Mouse (Mus musculus) hindbrain, embryonic 10.5 days (tissue): Measurements from ENCODE around the gene Uckl1. TPM values are rescaled to one million over a fixed set of nuclear protein-coding genes. Genes with fewer than 3 reads are reported as not detected.

Experiments
- DNase-seq: peaks from one replicate; pipeline ENCODE4 v3.0.0-alpha.2; 2017; ENCODE audit warnings: low spot score
- H3K27ac ChIP-seq: fragments of 300-500 bp; sonication (generic); 2 replicates; pipeline ENCODE4 v1.5.1; 2016; ENCODE audit warnings: mild to moderate bottlenecking, moderate library complexity
- H3K27me3 ChIP-seq: fragments of 300-500 bp; sonication (generic); 2 replicates; pipeline ENCODE4 v1.6.1; 2016; ENCODE audit warnings: mild to moderate bottlenecking; ENCODE audit not compliant: poor library complexity, insufficient read depth, severe bottlenecking
- H3K36me3 ChIP-seq: fragments of 300-500 bp; sonication (generic); 2 replicates; pipeline ENCODE4 v1.6.1; 2016; ENCODE audit warnings: mild to moderate bottlenecking, moderate library complexity
- H3K4me1 ChIP-seq: fragments of 300-500 bp; sonication (generic); replicated peaks from 2 replicates; pipeline ENCODE4 v1.6.1; 2016; ENCODE audit warnings: mild to moderate bottlenecking
- H3K4me3 ChIP-seq: fragments of 300-500 bp; sonication (generic); 2 replicates; pipeline ENCODE4 v1.5.1; 2016; ENCODE audit warnings: mild to moderate bottlenecking, moderate library complexity
- H3K9me3 ChIP-seq: fragments of 300-500 bp; sonication (generic); 2 replicates; pipeline ENCODE4 v1.6.1; 2016; ENCODE audit warnings: mild to moderate bottlenecking, moderate library complexity
- WGBS: fragments of 180-500 bp; shearing (Covaris S2); methylation state at CpG from one replicate; pipeline ENCODE4 v1.1.7; 2016; 5-methylcytosine and 5-hydroxymethylcytosine counted together
- polyA plus RNA-seq: library from polyadenylated mRNA; unstranded; fragments of >200 nt; fragmentation: Nextera tagmentation; extraction: Ambion mirVana; gene quantifications from 2 replicates; pipeline ENCODE4 v1.2.1, GENCODE M21; 2016

Uckl1 gene
- polyA plus RNA-seq, 1 experiment from 2014 or later, result 56.8 TPM

DNA sequence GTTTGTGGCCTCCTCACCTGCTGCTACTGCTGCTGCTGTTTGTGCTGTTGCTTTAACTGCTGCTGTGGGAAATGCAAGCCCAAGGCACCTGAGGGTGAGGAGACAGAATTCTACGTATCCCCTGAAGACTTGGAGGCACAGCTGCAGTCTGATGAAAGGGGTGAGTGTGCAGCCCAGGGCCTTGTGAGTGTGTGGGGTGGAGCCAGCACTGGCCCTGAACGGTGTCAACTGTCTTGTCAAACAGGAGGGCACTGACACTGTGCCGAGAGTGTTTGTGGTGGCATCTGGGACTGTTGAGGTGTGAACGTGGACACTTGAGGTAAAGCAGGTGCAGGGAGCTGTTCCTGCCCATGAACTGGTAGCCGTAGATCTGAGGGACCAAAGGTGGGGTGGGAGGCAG is 36.0 kb downstream of the Uckl1 start:
- WGBS, result 96% methylated on average over 5 of the region's 5 CpGs
- Histone ChIP-seq H3K36me3 (peaks cover 85% of the 10 kb centered on the region), H3K27me3 (no peaks in the 10 kb centered on the region), H3K27ac (no peak overlapping the region), H3K9me3 (no peaks in the 10 kb centered on the region), H3K4me3 (no peak overlapping the region), H3K4me1 (no peaks in the 10 kb centered on the region)
- no peak for DNase-seq

DNA sequence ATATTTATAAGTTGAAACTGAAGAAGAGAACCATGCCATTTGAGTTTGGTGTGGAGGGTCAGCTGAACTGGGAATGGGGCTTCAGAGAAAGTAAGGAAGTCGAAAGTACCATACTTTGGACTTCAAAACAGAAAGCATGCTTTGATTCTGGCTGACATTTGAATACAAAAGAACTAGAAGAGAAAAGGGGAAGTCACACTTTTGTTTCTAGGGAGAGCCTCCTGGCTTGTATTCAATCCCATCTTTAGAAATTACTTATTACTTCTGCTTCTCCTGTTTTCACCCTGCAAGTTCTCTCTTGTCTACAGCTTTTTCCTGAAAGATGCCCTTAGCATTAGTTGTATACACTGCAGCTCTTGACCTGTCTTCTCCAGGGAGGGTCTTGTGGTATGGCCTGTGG is 36.5 kb downstream of the Uckl1 start:
- Histone ChIP-seq H3K27me3 (no peaks in the 10 kb centered on the region), H3K9me3 (no peaks in the 10 kb centered on the region), H3K4me1 (no peaks in the 10 kb centered on the region), H3K36me3 (peaks cover 80% of the 10 kb centered on the region), H3K27ac (no peak overlapping the region), H3K4me3 (no peak overlapping the region)
- WGBS, result 75% methylated on average over 1 of the region's 1 CpGs
- no peak for DNase-seq

DNA sequence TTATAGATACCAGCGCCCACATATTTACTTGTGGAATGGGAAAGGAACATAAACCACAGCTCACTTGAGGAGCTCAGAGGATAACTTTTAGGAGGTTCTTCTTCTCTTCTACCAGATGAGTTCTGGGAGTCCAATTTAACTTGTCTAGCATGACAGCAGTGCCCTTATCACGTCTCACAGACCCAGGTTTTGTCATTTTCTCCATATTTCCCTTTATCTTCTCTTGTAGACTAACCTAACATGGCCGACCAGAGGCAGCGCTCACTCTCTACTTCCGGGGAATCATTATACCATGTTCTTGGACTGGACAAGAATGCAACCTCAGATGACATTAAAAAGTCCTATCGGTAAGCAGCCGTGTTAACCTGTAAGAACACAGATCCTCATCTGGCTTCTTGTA is 38.5 kb downstream of the Uckl1 start:
- H3K4me3 ChIP-seq, result no peak overlapping the region
- peaks cover 66% of the 10 kb centered on the region for H3K36me3 ChIP-seq
- WGBS, result 95% methylated on average over 7 of the region's 7 CpGs
- no peaks in the 10 kb centered on the region for H3K9me3 ChIP-seq
- H3K27me3 ChIP-seq, result no peaks in the 10 kb centered on the region
- H3K4me1 ChIP-seq, result no peaks in the 10 kb centered on the region
- H3K27ac ChIP-seq, result no peak overlapping the region
- no peak for DNase-seq

DNA sequence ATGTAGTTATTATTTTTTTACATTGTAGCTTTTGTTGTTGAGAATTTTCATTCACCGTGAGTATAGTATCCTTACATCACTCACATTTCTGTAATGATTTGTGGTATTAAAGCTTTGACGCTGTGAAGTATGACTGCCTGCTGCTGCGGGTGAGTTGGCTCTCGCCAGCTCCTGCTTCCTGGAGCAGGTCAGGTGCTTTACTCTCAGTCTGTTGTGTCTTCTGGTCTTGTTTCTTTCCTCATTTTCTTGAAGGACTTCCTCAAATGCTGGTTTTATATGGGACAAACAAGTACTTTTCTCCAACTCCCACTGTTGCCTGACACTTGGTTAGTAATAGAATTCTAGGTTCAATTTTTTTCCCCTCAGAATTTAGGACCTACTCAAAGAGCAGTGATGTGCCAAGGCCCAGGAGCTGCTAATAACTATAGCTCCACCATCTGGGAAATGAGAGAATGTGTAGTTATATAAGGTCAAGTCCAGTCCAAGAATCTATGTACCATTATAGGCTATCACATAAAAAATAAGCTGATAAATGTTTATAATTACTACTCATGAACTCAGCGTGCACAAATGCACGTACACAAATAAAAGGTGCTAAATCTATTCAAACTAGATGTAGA is 42.8 kb downstream of the Uckl1 start:
- no peaks in the 10 kb centered on the region for H3K9me3 ChIP-seq
- H3K36me3 ChIP-seq, result peaks cover 33% of the 10 kb centered on the region
- no peak for DNase-seq
- H3K4me3 ChIP-seq, result no peak overlapping the region
- H3K27me3 ChIP-seq, result no peaks in the 10 kb centered on the region
- H3K4me1 ChIP-seq, result peaks cover 6% of the 10 kb centered on the region
- no peak overlapping the region for H3K27ac ChIP-seq
- 93% methylated on average over 6 of the region's 6 CpGs for WGBS

DNA sequence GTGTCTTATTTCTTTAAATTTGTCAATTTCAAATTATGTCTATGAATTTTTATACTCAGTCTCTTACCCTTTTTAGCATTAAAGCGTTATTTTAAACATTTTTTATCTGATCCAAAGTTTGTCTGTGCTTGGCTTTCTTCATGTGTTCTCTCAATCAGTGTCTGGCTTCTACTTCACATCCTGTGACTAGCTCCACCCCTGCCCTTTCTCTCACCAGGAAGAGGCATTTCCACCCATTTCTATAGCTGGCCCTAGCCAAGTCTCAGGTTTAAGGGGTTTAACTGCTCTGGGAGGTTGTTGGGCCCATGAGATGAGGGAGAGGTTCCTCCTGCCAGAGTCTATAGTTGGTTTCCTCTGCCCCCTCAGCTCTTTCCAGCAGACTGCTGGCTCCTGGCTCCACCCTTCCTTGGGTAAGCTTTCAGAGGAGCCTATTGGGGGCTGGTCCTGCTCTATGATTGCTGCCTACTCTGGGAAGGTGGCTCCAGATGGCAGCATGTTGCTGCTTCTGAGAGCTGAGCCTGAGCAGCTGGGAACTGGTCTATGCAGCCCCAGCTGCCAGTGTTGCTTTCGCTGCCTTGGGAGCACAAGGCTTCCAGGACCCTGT is 47.1 kb downstream of the Uckl1 start:
- Histone ChIP-seq H3K9me3 (no peaks in the 10 kb centered on the region), H3K27ac (peak overlapping the region; percentile 3; the same call in 1 of the 2 replicates), H3K4me1 (peaks cover 6% of the 10 kb centered on the region), H3K36me3 (peaks cover 20% of the 10 kb centered on the region), H3K4me3 (no peak overlapping the region), H3K27me3 (no peaks in the 10 kb centered on the region)
- 91% methylated on average over 2 of the region's 2 CpGs for WGBS
- DNase-seq, result peak; percentile 20

DNA sequence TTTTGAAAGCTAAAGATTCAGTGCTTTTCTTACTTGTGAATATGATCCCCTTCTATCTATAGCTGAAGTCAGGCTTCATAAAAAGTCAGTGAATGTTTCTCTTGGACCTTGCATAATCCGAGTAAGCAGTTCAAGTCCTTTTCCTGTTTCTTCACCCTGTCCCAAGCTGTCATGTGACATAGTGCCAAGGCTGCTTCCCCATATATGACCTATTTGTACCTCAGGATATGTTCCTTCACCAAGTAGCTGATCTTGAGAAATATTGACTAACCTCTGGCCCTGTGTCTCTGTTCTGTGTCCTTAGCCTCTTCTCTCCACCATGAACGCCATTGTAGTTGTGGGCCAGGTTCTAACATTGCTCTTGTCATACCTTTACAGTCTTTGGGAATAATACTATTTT is 48.3 kb downstream of the Uckl1 start:
- DNase-seq, result no peak
- Histone ChIP-seq H3K27ac (no peak overlapping the region), H3K9me3 (0 out of 2 replicates have a peak, but pooled peaks cover 3% of the 10 kb centered on the region), H3K4me3 (no peak overlapping the region), H3K36me3 (peaks cover 25% of the 10 kb centered on the region), H3K27me3 (no peaks in the 10 kb centered on the region), H3K4me1 (peaks cover 6% of the 10 kb centered on the region)
- 90% methylated on average over 2 of the region's 2 CpGs for WGBS

DNA sequence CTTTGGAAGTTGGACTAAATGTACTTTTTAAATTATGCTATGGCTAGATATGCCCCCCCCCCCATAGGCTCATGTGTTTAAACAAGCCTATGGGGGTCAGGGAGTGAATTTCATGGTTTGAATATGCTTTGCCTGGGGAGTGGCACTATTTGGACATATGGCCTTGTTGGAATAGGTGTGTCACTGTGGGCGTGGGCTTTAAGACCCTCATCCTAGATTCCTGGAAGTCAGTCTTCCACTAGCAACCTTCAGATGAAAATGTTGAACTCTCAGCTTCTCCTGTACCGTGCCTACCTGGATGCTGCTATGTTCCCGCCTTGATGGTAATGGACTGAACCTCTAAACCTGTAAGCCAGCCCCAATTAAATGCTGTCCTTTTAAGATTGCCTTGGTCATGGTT is 52.1 kb downstream of the Uckl1 start:
- Histone ChIP-seq H3K4me3 (no peak overlapping the region), H3K27ac (no peak overlapping the region), H3K36me3 (peaks cover 53% of the 10 kb centered on the region), H3K9me3 (peaks cover 10% of the 10 kb centered on the region; the same call in 1 of the 2 replicates), H3K4me1 (peaks cover 2% of the 10 kb centered on the region), H3K27me3 (no peaks in the 10 kb centered on the region)
- 95% methylated on average over 3 of the region's 3 CpGs for WGBS
- DNase-seq, result no peak

DNA sequence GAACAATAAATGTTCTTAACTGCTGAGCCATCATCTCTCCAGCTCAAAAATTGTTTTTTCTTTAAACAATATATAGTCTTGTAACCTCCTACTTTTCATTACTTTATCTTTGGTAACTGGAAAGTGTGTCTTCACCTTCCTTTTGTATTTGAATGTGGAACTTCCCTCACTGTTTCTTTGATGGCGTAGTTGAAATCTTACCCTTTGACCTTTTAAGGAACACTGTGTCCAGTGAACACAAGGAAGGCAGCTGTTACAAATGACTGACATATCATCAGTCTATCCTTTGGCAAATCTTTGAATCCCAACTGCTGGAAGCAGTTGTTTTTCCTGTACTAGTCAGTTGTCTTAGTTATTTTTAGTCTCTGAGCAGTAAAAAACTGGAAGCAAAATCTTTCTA is 55.6 kb downstream of the Uckl1 start:
- Histone ChIP-seq H3K4me1 (no peaks in the 10 kb centered on the region), H3K4me3 (no peak overlapping the region), H3K27ac (no peak overlapping the region), H3K27me3 (no peaks in the 10 kb centered on the region), H3K9me3 (peaks cover 10% of the 10 kb centered on the region; the same call in 1 of the 2 replicates), H3K36me3 (peaks cover 74% of the 10 kb centered on the region)
- DNase-seq, result no peak
- 93% methylated on average over 1 of the region's 1 CpGs for WGBS

DNA sequence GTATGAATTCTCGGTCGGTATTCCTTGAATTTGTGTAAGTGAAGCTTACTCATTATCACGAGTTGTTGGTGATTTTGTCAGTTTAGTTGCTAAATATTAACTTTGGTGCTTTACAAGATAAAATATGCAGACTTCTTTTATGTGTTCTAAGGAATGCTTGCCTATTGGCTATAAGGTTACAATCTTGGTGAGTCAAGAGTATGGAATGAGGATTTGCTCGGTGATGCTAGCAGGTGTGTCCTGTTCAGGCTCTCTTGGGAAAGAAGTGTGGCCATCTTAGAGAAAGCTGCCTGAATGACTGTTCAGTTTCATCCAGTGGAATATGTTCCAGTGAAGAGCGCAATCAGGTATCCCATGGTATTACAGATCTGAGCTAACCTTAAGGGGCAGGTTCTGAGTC is 59.2 kb downstream of the Uckl1 start:
- no peak for DNase-seq
- Histone ChIP-seq H3K27me3 (no peaks in the 10 kb centered on the region), H3K4me1 (peaks cover 14% of the 10 kb centered on the region), H3K36me3 (peaks cover 62% of the 10 kb centered on the region), H3K4me3 (no peak overlapping the region), H3K27ac (no peak overlapping the region), H3K9me3 (peaks cover under 1% of the 10 kb centered on the region; the same call in 1 of the 2 replicates)
- 95% methylated on average over 5 of the region's 5 CpGs for WGBS

DNA sequence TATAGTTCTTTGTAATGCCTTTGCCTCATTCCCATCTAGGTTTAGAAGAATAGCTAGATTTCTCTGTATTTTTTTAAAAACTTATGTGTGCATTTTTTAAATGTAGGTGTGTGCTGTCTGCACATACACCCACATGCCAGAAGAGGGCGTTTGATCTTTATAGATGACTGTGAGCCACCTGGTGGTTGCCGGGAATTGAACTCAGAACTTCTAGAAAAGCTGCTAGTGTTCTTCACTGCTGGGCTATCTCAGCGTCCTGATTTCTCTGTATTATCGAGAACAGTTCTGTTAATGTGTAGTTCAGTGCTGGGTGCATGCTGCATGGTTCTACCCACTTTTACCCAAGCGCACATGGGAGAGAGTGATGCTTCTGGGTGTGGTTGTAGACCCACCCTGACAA is 61.9 kb downstream of the Uckl1 start:
- 73% methylated on average over 5 of the region's 5 CpGs for WGBS
- no peak for DNase-seq
- no peaks in the 10 kb centered on the region for H3K27me3 ChIP-seq
- H3K4me3 ChIP-seq, result peak overlapping the region; percentile 76; the same call in 1 of the 2 replicates
- peaks cover 41% of the 10 kb centered on the region for H3K36me3 ChIP-seq
- H3K4me1 ChIP-seq, result peaks cover 23% of the 10 kb centered on the region
- no peaks in the 10 kb centered on the region for H3K9me3 ChIP-seq
- no peak overlapping the region for H3K27ac ChIP-seq

DNA sequence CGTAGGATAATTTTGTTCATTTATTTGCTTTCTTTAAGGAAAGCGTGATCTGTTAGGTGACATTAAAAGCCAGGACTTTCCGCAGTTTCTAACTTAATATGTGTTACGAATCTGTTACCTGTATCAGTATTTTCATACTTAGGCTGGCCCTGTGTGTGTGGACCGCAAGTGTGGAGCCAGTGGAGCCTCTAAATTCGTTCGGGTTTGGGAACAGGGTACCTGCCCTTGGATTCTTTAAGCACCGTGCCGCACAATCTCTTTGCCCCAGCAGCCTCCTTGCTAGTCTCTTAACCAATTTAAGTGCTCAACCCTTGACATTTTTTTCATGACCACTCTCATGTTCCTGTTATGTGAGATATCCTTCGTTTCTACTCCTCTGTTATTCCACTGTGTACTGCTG is 63.2 kb downstream of the Uckl1 start:
- no peak for DNase-seq

DNA sequence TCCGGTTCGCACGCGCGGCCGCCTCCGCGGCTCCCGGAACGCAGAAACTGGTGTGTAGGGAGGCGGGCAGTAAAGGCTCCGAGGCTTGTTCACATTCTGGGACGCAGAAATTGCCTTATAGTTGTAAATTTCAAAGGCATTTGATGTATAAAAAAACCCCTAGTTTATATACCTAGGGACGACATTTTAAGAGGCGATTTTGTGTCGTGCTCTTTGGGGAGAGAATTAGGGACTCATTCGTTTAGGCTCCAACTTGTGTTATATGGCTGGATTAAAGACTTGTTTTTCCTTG is 63.8 kb downstream of the Uckl1 start:
- WGBS, result under 1% methylated on average over 17 of the region's 17 CpGs
- H3K9me3 ChIP-seq, result no peaks in the 10 kb centered on the region
- DNase-seq, result no peak
- no peaks in the 10 kb centered on the region for H3K27me3 ChIP-seq
- H3K4me3 ChIP-seq, result peak overlapping the region; percentile 76
- H3K36me3 ChIP-seq, result peaks cover 42% of the 10 kb centered on the region
- peak overlapping the region; percentile 98 for H3K27ac ChIP-seq
- H3K4me1 ChIP-seq, result peaks cover 23% of the 10 kb centered on the region

More for the DNA sequence above, 63.2 kb downstream of the Uckl1 start:
- 0 out of 2 replicates have a peak overlapping the region, but pooled peaks have one; percentile 62 for H3K27ac ChIP-seq
- 68% methylated on average over 10 of the region's 10 CpGs for WGBS
- H3K4me3 ChIP-seq, result peak overlapping the region; percentile 76
- no peaks in the 10 kb centered on the region for H3K27me3 ChIP-seq
- H3K36me3 ChIP-seq, result peaks cover 41% of the 10 kb centered on the region
- H3K9me3 ChIP-seq, result no peaks in the 10 kb centered on the region
- peaks cover 23% of the 10 kb centered on the region for H3K4me1 ChIP-seq

DNA sequence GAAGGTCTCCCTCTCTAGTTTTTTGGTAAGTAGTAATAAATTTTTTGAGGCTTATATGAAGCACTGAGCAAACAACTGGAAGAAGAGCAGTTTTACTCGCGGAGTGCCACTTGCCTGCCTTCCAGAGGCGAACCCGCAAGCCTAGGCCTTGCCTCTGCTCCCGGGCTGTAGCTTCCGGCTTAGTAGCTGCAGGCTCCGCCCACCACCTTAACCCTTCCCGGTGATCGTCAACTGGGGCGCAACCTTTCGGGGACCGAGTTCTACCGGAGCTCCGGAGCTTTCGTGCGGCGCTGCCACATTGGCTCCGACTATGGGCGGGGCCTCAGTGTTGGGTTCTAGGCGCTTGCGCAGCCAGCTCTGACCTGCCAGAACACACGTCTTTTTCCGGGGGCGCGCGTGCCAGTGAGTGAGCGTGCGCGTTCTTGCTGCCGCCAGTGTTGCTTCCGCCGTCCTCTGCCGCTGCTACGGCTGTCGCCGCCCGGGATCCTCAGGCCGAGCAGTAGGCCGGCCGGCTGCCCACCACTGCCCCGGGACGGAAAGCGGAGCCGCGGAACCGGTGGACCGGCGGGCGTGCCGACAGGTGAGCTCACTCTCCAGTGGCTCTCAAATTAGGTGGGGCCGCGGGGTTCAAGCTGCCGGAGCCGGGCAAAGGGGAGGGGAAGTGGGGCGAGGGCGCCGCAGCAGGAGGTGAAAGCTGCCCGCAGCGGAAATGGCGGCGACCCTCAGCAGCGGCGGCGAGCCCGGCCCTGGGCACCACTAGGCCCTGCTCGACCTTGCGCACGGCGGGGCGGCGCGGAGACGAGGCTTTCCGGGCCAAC is 64.4 kb downstream of the Uckl1 start, which contains the start of gene Dnajc5:
Dnajc5 (plus strand) TSS at position 368 of the 818 bp plus-strand sequence.
- Histone ChIP-seq H3K4me1 (peaks cover 23% of the 10 kb centered on the region), H3K27ac (peak within 1 kb of the TSS; percentile 98), H3K36me3 (peaks cover 43% of the 10 kb centered on the region), H3K4me3 (peak within 1 kb of the TSS; percentile 76), H3K9me3 (no peaks in the 10 kb centered on the region), H3K27me3 (no peaks in the 10 kb centered on the region)
- peak; percentile 97 for DNase-seq
- under 1% methylated on average over 74 of the region's 74 CpGs for WGBS
